Mouse (Mus musculus) frontal cortex, postnatal 14 days (tissue): ENCODE measurements around the gene Dbil5.
"Not testable (repeated sequence)": the region's sequence is repeated elsewhere in the genome, so short reads cannot be mapped to it uniquely, and the experiment has no call there.

ENCODE experiments used
- DNase-seq, 2 experiments: peaks; one replicate each; pipeline ENCODE4 v3.0.0; 2022; ENCODE audit warnings: low spot score in 2 of 2

Dbil5 gene

GRCm38 (mm10) chr11:76217390-76217800, at the start of gene Dbil5, which contains the start of gene Gemin4:
Gene Dbil5, plus strand, starts transcription at chr11:76217608.
Gene Gemin4, minus strand, starts transcription at chr11:76217664.
- DNase-seq: peak; percentile 93 to 94

GRCm38 (mm10) chr11:76168976-76169375, 48.4 kb upstream of the Dbil5 start:
- DNase-seq: no peak

GRCm38 (mm10) chr11:76170207-76170606, 47.2 kb upstream of the Dbil5 start:
- no peak for DNase-seq

- DNase-seq: peak; percentile 36 to 53
These were observed 38.5 kb upstream of the Dbil5 start for GRCm38 (mm10) chr11:76178726-76179494.

- DNase-seq: peak; percentile 79 to 80
These were observed 37.8 kb upstream of the Dbil5 start, which contains the start of the genes Vps53 and Fam57a for GRCm38 (mm10) chr11:76179495-76180145. Gene Vps53, minus strand, starts transcription at chr11:76179647. Gene Fam57a, plus strand, starts transcription at chr11:76179671.

- DNase-seq: no peak
These were observed 37.3 kb upstream of the Dbil5 start for GRCm38 (mm10) chr11:76180146-76180540.

- no peak for DNase-seq
These were observed 33.7 kb upstream of the Dbil5 start for GRCm38 (mm10) chr11:76183745-76184144.

- no peak for DNase-seq
These were observed 30.5 kb upstream of the Dbil5 start for GRCm38 (mm10) chr11:76186908-76187307.

GRCm38 (mm10) chr11:76196275-76196976, 21.0 kb upstream of the Dbil5 start:
- DNase-seq: no peak

GRCm38 (mm10) chr11:76196977-76197469, 20.4 kb upstream of the Dbil5 start:
- DNase-seq: no peak

GRCm38 (mm10) chr11:76201761-76202674, 15.4 kb upstream of the Dbil5 start:
- DNase-seq: peak; percentile 44 to 70

GRCm38 (mm10) chr11:76206793-76207192, 10.6 kb upstream of the Dbil5 start:
- DNase-seq: no peak

- DNase-seq: no peak
These were observed 7.0 kb upstream of the Dbil5 start for GRCm38 (mm10) chr11:76210228-76210985.

GRCm38 (mm10) chr11:76211595-76211994, 5.8 kb upstream of the Dbil5 start:
- DNase-seq: not testable (repeated sequence)

GRCm38 (mm10) chr11:76213841-76214240, 3.6 kb upstream of the Dbil5 start:
- DNase-seq: no peak

- DNase-seq: no peak
These were observed 2.4 kb upstream of the Dbil5 start for GRCm38 (mm10) chr11:76215011-76215410.

- no peak for DNase-seq
These were observed 1.3 kb upstream of the Dbil5 start for GRCm38 (mm10) chr11:76216049-76216540.

- no peak for DNase-seq
These were observed 573 bp upstream of the Dbil5 start for GRCm38 (mm10) chr11:76216681-76217389.

- no peak for DNase-seq
These were observed 7.2 kb downstream of the Dbil5 start for GRCm38 (mm10) chr11:76224631-76225030.
